Mouse (Mus musculus) stomach, embryonic 15.5 days (tissue): ENCODE results near the gene Gm9913. TPM values are rescaled to one million over a fixed set of nuclear protein-coding genes. Genes with fewer than 3 reads are reported as not detected.

Source experiments
- ATAC-seq: fragments of 200-750 bp; cut with Nextera tagmentation; 2 replicates; pipeline ENCODE4 v1.8.0; 2017; ENCODE audit warnings: low read depth, moderate number of reproducible peaks, moderate TSS enrichment; ENCODE audit not compliant: insufficient read depth, low FRiP score
- H3K27ac ChIP-seq: fragments of 300-500 bp; sonication (generic); 2 replicates; pipeline ENCODE4 v1.5.1; 2015; ENCODE audit warnings: mild to moderate bottlenecking, inconsistent platforms
- H3K27me3 ChIP-seq: fragments of 300-500 bp; sonication (generic); replicated peaks from 2 replicates; pipeline ENCODE4 v1.6.1; 2015; ENCODE audit warnings: inconsistent platforms
- H3K36me3 ChIP-seq: fragments of 300-500 bp; sonication (generic); 2 replicates; pipeline ENCODE4 v1.6.1; 2015; ENCODE audit warnings: inconsistent platforms
- H3K4me1 ChIP-seq: fragments of 300-500 bp; sonication (generic); 2 replicates; pipeline ENCODE4 v1.6.1; 2015; ENCODE audit warnings: inconsistent platforms
- H3K4me2 ChIP-seq: fragments of 300-500 bp; sonication (generic); 2 replicates; pipeline ENCODE4 v1.6.1; 2015; ENCODE audit warnings: mild to moderate bottlenecking, inconsistent platforms
- H3K4me3 ChIP-seq: fragments of 300-500 bp; sonication (generic); replicated peaks from 2 replicates; pipeline ENCODE4 v1.5.1; 2015; ENCODE audit warnings: inconsistent platforms
- H3K9ac ChIP-seq: fragments of 300-500 bp; sonication (generic); 2 replicates; pipeline ENCODE4 v1.6.1; 2015; ENCODE audit warnings: inconsistent platforms
- H3K9me3 ChIP-seq: fragments of 300-500 bp; sonication (generic); 2 replicates; pipeline ENCODE4 v1.6.1; 2016; ENCODE audit warnings: inconsistent platforms
- WGBS: fragments of 180-500 bp; shearing (Covaris S2); methylation state at CpG from one replicate; pipeline ENCODE4 v1.1.7; 2015; 5-methylcytosine and 5-hydroxymethylcytosine counted together
- polyA plus RNA-seq: library from polyadenylated mRNA; unstranded; fragments of >200 nt; fragmentation: Nextera tagmentation; extraction: Ambion mirVana; gene quantifications from 2 replicates; pipeline ENCODE4 v1.2.1, GENCODE M21; 2015

The Gm9913 gene
- polyA plus RNA-seq, 1 experiment from 2014 or later: 0.45 TPM

DNA sequence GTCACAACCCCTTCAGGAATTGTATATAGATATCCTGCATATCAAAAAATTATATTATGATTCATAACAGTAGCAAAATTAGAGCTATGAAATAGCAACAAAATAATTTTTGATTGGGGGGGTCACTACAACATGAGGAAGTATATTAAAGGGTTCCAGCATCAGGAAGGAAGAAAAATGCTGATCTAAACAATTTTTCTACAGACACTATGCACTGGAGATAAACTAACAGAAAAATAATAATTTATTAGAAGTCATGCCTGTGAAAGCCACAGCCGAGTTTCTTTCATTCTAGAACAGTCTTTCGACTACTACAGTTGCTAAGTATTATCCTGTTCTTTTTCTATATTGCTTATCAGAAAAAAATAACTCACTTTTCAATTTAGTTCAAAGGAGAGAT lies 20.6 kb downstream of the Gm9913 start:
- H3K9me3 ChIP-seq: no peaks in the 10 kb centered on the region
- H3K27me3 ChIP-seq: no peaks in the 10 kb centered on the region
- no peak overlapping the region for H3K9ac ChIP-seq
- H3K27ac ChIP-seq: no peak overlapping the region
- no peaks in the 10 kb centered on the region for H3K36me3 ChIP-seq
- WGBS: 72% methylated on average over 2 of the region's 2 CpGs
- ATAC-seq: no peak
- no peaks in the 10 kb centered on the region for H3K4me1 ChIP-seq
- H3K4me2 ChIP-seq: no peak overlapping the region
- no peak overlapping the region for H3K4me3 ChIP-seq

DNA sequence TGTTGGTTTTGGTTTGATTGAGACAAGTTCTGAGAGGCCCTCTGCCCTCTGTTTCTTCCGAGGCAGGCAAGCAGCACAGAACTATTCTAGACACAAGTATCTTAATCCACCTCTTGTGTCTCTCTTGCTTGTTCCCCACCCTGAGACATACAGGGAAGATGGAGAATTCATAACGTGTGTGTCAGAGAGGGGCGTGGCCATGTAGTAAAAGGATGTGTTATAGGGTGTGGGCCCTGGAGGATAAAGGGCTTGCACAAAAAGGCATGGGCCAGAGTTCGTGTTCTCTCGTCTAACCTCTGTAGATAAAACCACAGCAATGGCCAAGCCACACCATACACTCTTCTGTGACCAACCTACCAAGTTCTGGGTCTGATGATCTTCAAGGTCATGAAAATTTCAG lies 21.7 kb downstream of the Gm9913 start:
- Histone ChIP-seq H3K4me3 (no peak overlapping the region), H3K9ac (no peak overlapping the region), H3K4me1 (no peaks in the 10 kb centered on the region), H3K36me3 (no peaks in the 10 kb centered on the region), H3K9me3 (no peaks in the 10 kb centered on the region), H3K27ac (no peak overlapping the region), H3K27me3 (no peaks in the 10 kb centered on the region), H3K4me2 (no peak overlapping the region)
- no peak for ATAC-seq
- WGBS: 74% methylated on average over 5 of the region's 5 CpGs

DNA sequence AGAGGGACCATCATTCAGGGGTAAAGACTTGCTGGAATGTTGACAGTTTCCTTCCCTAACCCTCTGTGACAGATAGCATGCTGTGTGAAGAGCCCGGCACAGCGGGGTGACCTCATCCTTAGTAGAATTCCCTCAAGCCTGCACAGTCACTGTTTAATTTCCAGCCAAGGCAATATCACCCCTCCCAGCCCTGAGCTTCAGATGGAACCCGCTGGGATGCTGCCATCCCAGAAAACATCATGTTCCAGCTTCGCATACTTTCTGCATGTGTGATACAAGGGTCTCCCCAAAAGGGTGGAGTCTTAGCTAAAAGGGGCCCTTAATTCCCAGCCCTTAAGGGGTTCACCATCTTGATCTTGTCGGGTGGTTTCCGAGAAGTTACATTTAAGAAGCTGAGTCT lies 25.8 kb downstream of the Gm9913 start:
- Histone ChIP-seq H3K27me3 (no peaks in the 10 kb centered on the region), H3K36me3 (no peaks in the 10 kb centered on the region), H3K4me1 (no peaks in the 10 kb centered on the region), H3K9me3 (no peaks in the 10 kb centered on the region), H3K4me3 (no peak overlapping the region), H3K9ac (no peak overlapping the region), H3K27ac (peak overlapping the region; percentile 44; the same call in 1 of the 2 replicates), H3K4me2 (no peak overlapping the region)
- peak; percentile 76; the same call in 1 of the 2 replicates for ATAC-seq
- WGBS: 46% methylated on average over 6 of the region's 6 CpGs

DNA sequence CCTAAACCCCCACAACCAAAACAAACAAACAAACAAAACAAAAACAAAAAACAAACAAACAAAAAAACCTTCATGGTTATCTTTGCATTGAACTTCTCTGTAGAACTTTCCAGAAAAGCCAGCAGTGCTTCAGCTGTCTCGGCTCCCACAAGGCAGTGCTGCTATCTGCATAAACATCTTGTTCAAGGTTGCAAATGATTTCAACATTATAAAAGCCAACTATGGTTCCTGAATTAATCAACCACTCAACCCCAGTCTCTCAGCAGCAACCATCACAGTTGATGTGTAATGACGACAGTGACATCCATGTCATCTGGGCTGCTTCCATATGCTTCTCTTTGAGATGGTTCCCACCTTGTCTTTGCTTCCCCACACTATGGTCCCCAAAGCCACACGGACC lies 34.8 kb downstream of the Gm9913 start:
- Histone ChIP-seq H3K27me3 (no peaks in the 10 kb centered on the region), H3K4me2 (no peak overlapping the region), H3K9me3 (no peaks in the 10 kb centered on the region), H3K4me1 (no peaks in the 10 kb centered on the region), H3K9ac (no peak overlapping the region), H3K27ac (no peak overlapping the region), H3K4me3 (no peak overlapping the region), H3K36me3 (no peaks in the 10 kb centered on the region)
- ATAC-seq: no peak
- WGBS: 80% methylated on average over 3 of the region's 3 CpGs

GRCm38 (mm10) chr2:125540579-125540978 lies 35.7 kb downstream of the Gm9913 start:
- no peak for ATAC-seq
- Histone ChIP-seq H3K4me3 (no peak overlapping the region), H3K36me3 (no peaks in the 10 kb centered on the region), H3K4me2 (no peak overlapping the region), H3K27me3 (no peaks in the 10 kb centered on the region), H3K9ac (no peak overlapping the region), H3K9me3 (no peaks in the 10 kb centered on the region), H3K27ac (no peak overlapping the region), H3K4me1 (no peaks in the 10 kb centered on the region)
- WGBS: 73% methylated on average over 7 of the region's 7 CpGs

- Histone ChIP-seq H3K9me3 (no peaks in the 10 kb centered on the region), H3K27me3 (no peaks in the 10 kb centered on the region), H3K4me1 (no peaks in the 10 kb centered on the region), H3K27ac (no peak overlapping the region), H3K36me3 (no peaks in the 10 kb centered on the region), H3K9ac (no peak overlapping the region), H3K4me3 (no peak overlapping the region), H3K4me2 (no peak overlapping the region)
- no peak for ATAC-seq
- WGBS: 64% methylated on average over 7 of the region's 7 CpGs
Observed at GRCm38 (mm10) chr2:125541451-125541850, 36.6 kb downstream of the Gm9913 start.

GRCm38 (mm10) chr2:125543646-125544045 lies 38.8 kb downstream of the Gm9913 start:
- Histone ChIP-seq H3K36me3 (no peaks in the 10 kb centered on the region), H3K9me3 (no peaks in the 10 kb centered on the region), H3K4me1 (no peaks in the 10 kb centered on the region), H3K4me2 (no peak overlapping the region), H3K27ac (no peak overlapping the region), H3K27me3 (no peaks in the 10 kb centered on the region), H3K4me3 (no peak overlapping the region), H3K9ac (no peak overlapping the region)
- WGBS: 47% methylated on average over 1 of the region's 1 CpGs
- ATAC-seq: no peak

DNA sequence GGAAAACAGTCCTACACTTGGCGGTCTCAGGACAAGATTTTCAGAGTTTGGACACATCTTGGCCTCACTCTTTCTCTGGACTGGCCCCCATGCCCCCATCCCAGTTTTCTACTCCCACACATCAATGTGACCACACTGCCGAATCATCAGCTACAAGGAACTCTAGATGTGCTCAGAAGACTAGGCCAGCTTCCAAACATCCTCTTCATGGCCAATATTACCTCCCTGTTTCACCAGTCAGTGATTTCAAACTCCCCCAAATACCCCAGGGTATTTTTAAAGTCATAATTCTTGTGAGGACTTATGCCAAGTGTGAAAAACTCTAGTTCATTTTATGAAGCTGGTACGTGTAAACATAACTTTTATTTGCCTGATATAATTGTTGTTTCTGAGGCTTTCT lies 40.1 kb downstream of the Gm9913 start:
- H3K9ac ChIP-seq: no peak overlapping the region
- WGBS: 87% methylated on average over 3 of the region's 3 CpGs
- no peak overlapping the region for H3K4me2 ChIP-seq
- H3K27ac ChIP-seq: no peak overlapping the region
- no peaks in the 10 kb centered on the region for H3K9me3 ChIP-seq
- no peaks in the 10 kb centered on the region for H3K27me3 ChIP-seq
- no peak overlapping the region for H3K4me3 ChIP-seq
- no peaks in the 10 kb centered on the region for H3K4me1 ChIP-seq
- H3K36me3 ChIP-seq: no peaks in the 10 kb centered on the region
- ATAC-seq: no peak

DNA sequence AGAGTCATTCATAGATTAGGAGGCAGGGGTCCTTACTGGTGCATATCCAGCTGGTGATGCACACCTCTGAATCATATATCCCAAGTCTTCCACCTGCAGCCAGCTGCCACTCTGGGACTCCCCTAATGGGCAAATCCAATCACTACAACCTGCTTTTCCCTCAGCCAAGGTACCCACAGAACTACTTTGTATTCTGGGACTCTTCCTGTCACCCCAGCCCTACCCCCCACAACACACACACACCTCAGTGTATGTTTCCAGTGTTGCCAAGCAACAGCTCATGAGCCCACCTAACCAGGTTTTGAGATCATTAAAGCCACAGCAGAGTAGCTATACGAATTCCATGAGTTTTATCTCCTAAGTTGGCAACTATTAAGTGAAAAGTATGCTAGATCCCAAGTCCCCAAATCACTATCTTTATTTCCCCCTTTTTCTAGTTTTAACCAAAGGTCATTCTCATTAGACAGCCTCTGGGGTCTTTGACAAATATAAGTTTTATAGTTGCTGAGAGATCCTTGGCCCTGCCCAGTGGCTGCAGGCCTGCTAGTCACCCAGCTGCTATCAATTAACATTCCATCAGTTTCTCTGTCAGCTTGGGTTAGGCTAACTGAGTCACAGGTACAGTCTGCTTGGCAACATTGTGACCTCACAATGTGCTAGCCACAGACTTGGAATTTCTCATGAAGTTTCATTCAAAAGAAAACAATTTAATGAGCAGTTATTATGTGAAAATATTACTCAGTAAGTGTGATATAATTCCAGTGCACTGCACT lies 44.1 kb downstream of the Gm9913 start:
- Histone ChIP-seq H3K4me2 (no peak overlapping the region), H3K36me3 (no peaks in the 10 kb centered on the region), H3K27me3 (no peaks in the 10 kb centered on the region), H3K9ac (no peak overlapping the region), H3K9me3 (no peaks in the 10 kb centered on the region), H3K4me3 (no peak overlapping the region), H3K27ac (no peak overlapping the region), H3K4me1 (no peaks in the 10 kb centered on the region)
- 54% methylated on average over 1 of the region's 1 CpGs for WGBS
- no peak for ATAC-seq

- 77% methylated on average over 6 of the region's 6 CpGs for WGBS
- Histone ChIP-seq H3K36me3 (no peaks in the 10 kb centered on the region), H3K4me1 (peaks cover 5% of the 10 kb centered on the region; the same call in 1 of the 2 replicates), H3K4me2 (no peak overlapping the region), H3K27ac (no peak overlapping the region), H3K9ac (no peak overlapping the region), H3K27me3 (no peaks in the 10 kb centered on the region), H3K4me3 (no peak overlapping the region), H3K9me3 (no peaks in the 10 kb centered on the region)
- ATAC-seq: no peak
Observed at GRCm38 (mm10) chr2:125555830-125556229, 50.9 kb downstream of the Gm9913 start.
